Mouse (Mus musculus): ENCODE measurements around the gene Dagla.

Gene Dagla

DNA sequence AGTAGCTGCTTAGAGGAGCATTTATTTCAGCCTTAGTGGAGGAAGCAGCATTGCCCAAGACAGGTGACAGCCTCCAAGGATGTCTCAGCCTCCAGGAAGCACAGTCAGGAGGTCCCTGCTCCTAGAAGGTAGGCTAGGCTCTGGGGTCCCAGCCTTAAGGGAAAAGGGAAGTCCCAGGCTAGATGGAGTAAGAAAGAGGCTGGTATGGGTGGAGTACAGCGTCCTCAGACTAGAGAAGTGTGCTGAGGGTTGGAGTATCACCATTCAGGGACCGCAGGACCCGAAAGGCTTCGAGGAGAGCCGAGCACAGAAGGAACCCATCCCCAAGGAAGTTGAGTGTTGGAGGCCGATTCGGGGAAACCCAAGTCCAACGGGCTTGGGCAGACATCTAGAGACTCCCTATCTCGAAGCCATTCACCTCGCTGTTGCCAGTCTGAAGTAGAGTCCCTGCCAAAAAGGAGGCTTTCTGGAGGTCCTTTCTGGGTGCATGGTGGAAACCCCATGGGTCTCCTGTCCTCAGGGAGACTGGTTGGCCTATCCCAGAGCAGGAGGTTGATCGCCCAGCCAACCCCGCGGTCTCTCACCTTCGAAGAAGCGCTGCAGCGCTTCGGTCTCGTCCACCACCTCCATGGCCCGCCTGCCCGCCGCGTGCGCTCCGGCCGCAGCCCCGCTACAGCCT, 64.6 kb downstream of the Dagla start:
- no peak for DNase-seq (ENCODE audit: low spot score in 2 of 2)

DNA sequence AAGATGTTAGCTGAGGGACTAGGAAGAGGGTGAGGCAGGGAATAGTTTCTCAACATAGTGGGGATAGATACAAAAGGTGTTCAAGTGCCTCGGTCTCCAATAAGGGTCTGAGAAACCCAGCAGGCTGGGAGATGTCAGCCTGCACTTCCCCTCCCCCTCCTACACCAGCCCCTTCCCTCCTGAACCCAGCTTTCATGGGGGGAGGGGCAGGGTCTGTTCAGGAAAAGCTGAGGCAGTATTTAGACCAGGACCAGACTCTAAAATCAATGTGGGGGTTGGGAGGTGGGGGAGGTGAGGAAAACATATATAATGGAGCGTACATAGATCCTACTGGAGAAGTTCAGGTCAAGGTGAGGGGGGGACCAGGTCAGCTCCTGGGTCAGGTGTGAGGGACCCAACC, 65.3 kb downstream of the Dagla start:
- DNase-seq (ENCODE audit: low spot score in 2 of 2): no peak

DNA sequence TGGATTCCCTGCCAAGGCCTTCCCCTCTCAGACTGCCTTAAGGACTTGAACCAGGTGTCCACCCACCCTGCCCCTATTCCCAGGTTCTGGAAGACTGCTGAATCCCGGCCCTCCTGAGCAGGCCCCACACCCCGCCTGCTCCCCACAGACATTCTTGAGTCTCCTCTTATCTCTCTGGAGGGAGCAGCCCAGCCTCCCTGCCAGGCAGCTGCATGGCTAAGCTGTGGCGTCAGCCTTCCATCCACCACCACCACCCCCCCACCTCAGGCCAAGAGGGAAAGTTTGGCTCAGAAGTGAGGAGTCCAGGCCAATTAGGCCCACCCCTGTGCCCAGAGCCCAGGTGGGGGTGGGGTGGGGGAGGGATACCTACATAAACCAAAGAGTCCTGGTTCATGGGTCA, 66.2 kb downstream of the Dagla start:
- DNase-seq (ENCODE audit: low spot score in 2 of 2): no peak

DNA sequence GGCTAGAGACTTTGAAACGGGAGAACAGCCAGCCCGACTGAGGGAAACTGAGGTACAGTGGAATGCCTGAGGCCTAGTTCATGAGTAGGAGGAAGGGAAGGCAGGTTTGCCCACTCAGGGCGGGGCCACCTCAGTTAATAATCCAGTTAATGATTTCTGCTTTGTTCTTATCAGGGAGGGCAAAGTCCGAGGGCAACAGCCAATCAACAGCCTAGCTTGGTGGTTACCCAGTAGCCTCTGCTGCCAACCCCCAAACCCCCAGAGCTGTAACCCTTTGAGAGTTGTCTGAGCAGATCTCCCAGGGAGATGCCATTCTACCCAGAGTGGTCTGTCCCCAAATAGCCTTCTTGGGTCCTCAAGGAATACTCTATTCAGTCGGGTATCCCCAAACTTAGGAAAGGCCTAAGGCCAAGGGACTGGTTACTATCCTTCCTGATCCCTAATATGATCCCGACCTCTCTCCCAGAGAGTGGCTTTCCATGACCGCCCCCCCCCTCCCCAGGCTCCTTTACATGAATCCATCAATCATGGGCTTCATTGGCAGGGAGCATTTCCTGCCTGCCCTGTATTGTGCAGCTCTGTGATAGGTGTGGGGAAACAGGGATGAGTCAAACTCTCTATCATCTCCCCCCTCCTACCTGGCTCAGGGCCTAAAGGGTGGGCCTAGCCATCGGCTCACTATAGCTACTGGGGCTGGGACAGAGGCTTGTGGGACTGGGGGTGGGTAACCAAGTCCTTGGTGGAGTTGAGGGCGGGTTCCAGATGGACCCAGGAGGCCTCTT, 68.7 kb downstream of the Dagla start:
- no peak for DNase-seq (ENCODE audit: low spot score in 2 of 2)

DNA sequence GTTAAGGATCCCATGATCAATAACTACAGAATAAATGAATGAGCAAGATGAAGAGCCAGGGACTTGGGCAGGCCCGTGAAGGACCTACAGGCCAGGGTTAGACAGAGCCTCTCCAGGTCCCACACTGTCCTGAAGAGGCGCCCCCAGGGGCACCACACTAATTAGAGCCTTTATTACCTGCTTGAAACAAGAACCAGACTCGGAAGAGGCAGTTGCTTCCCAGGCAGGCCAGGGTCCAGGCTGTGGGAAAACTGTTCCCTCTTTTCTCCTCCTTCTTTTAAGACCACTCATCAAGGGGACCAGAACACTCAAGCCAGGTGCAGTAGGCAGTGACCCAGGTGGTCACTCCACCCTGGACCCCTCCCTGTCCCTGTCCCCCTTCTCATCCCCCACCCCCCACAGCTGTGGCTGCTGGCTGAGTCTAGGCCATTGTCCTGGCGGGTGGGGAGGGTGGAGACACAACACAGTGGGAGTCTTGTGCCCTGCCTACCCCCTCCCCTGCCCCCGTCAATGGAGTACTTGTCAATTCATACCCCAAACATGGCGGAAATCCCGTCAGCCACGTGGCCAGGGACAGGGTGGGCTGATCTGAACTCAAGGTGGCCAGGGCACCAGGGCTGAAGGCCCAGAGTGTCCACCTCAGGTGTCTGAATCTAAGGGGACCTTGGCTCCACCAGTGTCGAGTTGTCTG, 72.2 kb downstream of the Dagla start:
- DNase-seq (ENCODE audit: low spot score in 2 of 2): no peak

DNA sequence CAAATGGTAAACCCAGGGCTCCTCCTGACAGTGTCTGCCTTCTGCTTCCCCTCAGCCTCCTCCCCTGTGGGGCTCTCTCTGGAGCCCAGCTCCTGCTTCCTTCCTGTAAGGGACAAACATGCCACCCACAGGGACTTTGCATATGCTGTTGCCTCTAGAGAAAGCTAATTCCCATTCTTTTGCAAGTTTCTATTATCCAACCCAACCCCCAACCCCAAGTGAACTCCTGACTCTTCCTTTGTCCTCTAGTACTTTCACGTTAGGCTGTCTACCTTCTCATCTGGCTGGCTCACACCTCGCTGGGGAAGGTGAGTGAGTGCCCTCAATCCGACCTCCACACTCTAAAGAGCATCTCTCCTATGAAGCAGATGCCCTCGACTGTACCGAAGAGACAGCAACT, 72.8 kb downstream of the Dagla start:
- no peak for DNase-seq (ENCODE audit: low spot score in 2 of 2)

DNA sequence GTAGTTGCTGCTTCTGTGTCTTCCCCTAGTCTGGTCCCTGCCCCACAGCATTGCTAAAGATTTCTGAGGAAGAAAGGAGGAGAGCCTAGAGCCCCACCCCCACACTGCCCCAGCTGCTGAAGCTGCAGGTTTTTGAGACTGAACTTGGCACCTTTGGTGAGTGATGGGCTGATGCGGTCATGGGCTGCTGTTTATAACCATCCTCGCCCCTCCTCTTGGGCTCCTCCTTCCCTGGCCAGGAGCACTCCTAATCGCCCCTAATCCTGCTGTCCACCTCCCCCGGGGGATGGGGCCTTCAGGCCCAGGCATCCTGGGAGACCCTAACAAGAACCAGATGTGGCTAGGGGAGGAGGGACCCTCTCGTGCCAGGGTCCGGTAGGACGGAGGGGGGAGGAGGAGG, 73.7 kb downstream of the Dagla start:
- no peak for DNase-seq (ENCODE audit: low spot score in 2 of 2)

DNA sequence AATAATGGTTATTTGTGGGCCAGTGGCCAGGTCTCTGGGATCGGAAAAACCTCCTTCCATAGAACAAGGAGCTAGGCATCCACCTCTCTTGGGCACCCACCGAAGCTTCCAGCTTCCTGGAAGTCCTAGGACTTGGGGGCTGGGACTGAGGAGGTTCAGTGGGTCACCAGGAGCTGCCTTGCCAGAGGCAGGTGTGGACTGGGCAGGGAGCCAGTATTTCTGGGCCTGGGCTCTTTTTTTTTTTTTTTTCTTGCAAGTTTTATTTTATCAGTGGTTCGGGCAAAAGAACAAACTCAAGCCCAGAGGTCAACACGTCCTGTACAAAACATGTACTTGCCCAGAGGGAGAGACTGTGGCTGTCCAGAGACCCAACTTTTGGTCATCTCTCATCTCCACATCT, 78.9 kb downstream of the Dagla start:
- DNase-seq (ENCODE audit: low spot score in 2 of 2): no peak

DNA sequence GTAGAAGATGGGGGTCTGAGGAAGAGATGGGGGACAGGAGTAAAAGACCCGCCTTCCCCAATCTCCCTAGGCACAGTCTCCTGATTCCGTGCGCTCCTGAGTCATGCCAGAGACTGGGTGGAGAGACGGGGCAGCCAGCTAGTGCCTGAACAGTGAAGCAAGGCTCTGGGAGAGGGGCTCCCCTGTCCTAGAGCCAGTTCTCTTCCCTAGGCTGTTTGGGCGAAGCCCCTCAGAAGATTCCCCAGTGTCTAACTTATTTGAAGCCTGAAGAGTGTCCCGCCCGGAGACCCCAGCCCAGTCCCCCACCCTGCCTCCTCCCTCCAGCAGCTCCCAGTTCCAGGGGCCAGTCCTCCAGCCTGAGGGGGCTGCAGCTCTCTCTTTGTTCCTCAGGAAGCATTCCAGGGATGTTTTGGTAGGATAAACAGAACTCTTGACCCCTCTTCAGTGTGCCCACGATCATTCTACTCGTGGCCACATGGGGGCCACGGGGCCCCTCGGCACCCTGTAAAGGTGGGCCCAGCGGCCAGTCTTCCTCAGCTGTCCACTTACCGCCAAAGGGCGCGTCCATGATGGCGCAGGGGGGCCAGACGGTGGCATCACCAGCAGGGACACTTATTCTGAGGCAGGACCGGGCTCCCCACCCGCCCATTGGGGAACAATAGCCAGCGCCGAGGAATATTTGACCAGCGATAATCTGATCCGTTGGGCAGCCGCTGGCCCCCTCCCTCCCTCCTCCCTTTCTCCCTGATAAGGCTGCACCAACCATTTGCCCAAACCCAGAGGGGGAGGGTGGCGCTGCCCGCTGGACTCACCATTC, 79.8 kb downstream of the Dagla start:
- DNase-seq (ENCODE audit: low spot score in 2 of 2): no peak

DNA sequence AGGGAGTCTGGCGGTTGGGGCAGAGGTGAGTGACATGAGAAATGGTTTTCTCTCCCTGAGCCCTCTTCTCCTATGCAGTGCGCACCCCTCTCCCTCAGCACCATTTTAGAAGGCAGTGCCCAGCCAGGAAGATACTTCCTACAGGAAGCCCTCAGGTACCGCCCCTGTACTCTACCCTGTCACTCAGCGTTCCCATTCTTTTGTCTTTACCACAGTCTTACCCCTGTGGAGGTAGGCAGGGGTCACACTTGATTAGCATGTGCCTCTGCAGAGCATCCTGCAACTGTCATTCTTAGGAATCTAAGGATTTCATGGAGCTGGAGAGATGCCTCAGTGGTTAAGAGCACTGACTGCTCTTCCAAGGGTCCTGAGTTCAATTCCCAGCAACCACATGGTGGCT, 81.1 kb downstream of the Dagla start:
- no peak for DNase-seq (ENCODE audit: low spot score in 2 of 2)

DNA sequence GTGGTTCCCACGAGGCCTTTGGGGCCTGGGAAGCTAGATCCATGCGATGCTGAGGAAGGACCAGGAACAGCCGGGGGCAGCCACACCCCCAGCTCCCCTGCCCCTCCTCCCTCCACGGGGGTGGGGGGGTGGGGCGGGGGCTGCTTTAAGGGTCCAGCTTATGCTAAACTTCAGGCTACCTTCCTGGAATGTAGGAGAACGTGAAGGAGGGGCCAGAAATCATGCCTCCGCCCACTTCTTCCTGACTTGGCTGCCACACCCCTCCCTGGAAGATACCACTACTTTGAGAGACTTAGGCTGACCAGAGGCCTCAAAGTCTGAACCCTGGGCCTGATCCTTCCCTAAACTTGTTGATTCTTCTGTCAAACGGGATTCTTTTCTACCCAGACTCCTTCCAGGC, 82.0 kb downstream of the Dagla start:
- DNase-seq (ENCODE audit: low spot score in 2 of 2): no peak

DNA sequence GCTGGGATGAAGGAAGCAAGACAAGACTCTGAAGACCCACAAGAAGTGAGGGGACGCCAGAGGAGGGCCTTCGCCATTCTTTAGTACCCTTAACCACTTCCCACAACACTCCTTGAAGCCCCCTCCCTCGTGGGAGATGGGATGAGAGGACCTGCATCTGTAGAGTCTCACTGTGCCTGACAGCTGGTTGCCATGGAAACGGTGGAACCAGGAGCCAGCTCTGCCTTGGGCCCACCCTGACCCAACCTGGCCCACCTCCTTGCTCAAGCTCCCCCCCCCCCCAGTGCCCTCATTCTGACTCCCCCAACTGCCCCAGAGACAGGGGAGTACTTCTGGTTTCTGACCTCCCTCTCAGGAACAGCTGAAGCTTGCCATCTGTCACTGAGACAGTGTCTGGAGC, 83.1 kb downstream of the Dagla start:
- no peak for DNase-seq (ENCODE audit: low spot score in 2 of 2)

DNA sequence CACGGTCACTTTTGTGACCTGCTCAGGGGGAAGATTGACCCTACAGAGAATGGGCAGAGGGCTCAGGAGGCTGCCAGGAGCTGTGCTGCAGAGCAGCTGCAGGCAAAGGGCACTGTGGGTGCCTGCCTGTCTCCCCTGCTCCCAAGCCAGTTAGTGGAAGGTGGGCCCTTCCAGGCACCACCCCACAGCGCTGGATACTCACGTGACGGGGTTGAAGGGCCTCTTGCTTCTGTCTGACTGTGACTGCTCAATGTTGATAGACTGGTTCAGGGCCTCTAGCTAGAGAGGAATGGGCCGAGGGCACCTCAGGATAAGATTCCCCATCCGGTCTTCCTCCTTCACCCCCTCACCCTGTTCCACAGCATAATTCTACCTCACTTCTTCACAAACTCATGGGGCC, 85.1 kb downstream of the Dagla start:
- no peak for DNase-seq (ENCODE audit: low spot score in 2 of 2)

DNA sequence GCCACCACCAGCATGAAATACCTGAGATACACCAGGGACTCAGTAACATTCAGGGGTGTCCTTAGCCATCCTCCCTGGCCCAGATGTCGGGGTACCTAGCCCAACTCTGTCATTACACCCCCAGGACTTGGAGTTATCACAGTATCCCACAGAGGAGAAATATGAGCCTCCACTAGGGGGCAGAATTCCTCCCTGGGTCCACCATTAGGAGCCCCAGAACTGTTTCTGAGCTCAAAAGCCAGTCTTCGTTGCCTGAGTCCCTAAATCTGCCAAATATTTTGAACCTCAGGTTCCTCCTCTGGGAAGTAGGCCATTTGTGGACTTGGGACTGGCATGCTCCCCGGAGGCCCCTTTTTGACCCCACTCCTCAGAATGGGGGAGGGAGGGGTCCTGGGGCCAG, 85.6 kb downstream of the Dagla start:
- DNase-seq (ENCODE audit: low spot score in 2 of 2): peak; percentile 59 to 62

DNA sequence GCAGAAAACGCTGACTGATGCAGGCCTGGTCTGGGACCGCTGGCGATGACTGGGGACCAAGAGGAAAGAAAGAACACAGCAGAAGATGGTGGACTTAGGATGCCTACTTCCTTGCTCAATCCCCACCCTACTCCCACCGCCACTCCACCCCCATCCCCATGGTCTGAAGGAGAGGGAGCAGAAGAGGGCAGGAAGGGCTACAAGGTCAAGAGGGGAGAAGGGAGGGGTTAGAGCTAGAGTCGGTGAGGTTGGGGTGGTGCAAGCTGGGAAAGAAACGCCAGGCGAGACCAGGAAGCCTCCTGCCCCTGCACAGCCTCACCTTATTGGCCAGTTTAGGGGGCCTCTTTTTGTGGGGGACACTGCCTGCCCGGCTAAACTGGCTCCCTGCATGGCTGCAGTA, 88.6 kb downstream of the Dagla start:
- DNase-seq (ENCODE audit: low spot score in 2 of 2): no peak

DNA sequence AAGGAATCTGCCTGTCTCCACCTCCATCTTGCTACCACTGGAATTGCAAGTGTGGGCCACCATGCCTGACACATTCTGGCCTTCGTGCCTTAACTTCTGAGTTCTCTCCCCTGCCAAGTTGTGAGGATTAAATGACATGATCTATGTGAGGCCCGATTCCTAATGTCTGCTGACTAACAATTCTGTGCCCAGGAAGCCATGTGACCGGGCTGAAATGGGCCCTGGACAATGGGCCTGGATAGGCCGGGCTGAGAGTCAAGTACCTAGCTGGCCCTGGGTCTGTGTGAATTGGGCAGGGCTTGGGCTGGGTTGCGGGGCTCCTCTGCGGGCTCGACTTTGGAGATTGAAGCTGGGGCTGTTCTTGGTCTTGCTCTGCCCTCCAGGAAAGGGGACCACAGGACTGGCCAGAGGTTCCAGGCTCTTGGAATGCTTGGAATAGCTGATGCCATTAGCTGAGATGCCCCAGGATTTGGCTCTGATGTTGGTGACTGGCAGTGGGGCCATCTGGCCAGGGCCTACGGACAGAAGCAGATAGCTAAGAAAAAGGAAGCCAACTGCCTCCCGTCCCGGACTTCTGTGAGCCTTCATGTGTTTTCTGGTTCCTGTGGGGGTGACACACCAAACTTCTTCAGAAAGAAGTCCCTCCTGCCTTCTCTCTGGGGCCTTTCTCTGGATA, 90.7 kb downstream of the Dagla start:
- DNase-seq (ENCODE audit: low spot score in 2 of 2): no peak

DNA sequence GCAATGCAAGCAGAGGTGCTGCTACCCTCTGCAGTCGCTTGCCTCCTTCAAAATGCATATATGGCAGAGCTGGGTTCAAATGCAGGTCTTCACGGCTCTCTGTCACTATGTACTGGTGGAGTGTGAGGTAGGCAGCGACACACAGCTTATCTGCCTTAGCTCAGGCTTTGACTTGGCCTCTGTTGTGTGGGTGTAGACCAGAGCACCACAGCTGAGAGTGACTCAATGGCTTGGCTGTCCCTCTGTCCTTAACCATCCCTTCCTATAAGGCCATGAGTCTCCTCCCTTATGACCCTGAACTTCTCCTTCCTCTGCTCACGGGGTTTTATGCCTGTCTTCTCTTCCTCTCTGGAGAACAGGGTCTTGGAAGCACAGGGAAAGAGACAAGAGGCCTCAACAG, 93.8 kb downstream of the Dagla start:
- no peak for DNase-seq (ENCODE audit: low spot score in 2 of 2)

DNA sequence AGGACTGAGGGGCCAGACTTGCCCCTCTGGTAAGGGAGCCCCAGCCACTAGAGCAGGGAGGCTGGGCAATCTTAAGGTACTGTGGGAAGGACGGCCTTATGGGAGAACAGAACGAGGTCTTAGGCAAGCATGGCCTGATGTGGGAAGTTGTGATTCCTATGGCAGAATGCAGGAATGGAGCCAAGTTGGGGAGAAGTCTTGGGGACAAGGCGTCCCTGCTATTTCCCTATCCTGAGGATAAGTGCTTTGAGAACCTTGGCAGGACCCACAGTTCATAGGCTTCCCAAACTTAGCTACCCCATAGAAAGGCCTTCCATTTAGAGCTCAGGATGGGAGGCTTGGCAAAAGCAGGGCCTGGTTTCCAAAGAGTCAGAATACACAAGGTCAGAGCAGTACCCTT, 95.8 kb downstream of the Dagla start:
- no peak for DNase-seq (ENCODE audit: low spot score in 2 of 2)

DNA sequence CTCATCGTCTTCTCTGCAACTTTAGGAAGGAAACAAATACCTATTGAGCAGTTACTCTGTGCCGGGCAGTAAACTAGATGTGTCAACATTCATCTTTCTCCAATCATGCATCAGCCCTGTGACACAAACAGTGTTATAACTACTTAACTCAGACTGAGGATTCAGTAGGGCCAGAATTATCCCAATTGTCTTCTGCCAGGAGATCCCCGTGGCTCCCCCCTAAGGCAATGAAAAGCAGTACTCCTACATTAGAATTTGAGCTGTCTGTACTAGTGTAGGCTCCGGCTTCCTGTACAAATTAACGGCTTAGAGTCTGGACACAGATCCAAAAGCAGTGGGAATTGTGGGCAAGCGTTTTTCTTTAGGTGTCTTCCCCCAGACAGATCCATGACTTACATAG, 99.6 kb downstream of the Dagla start:
- DNase-seq (ENCODE audit: low spot score in 2 of 2): no peak

DNA sequence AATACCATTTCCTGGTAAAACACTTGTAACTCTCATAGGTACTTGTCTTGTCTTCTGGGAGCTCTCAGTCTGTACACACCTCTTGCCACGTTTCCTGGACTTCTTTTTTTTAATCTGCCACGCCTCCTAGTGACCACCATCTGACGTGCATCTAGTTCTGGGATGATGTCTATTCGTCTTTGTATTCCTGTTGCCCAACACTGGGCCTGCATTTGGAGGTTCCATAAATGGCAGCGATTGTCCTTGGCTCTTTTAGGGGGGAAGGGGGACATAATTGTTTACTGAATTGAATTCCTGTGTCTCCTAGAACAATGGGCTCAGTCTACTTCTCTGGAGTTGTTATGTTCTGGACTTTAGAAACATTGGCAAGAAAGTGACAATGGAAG, 100.1 kb downstream of the Dagla start:
- peak; percentile 26 to 40 for DNase-seq (ENCODE audit: low spot score in 2 of 2)

DNA sequence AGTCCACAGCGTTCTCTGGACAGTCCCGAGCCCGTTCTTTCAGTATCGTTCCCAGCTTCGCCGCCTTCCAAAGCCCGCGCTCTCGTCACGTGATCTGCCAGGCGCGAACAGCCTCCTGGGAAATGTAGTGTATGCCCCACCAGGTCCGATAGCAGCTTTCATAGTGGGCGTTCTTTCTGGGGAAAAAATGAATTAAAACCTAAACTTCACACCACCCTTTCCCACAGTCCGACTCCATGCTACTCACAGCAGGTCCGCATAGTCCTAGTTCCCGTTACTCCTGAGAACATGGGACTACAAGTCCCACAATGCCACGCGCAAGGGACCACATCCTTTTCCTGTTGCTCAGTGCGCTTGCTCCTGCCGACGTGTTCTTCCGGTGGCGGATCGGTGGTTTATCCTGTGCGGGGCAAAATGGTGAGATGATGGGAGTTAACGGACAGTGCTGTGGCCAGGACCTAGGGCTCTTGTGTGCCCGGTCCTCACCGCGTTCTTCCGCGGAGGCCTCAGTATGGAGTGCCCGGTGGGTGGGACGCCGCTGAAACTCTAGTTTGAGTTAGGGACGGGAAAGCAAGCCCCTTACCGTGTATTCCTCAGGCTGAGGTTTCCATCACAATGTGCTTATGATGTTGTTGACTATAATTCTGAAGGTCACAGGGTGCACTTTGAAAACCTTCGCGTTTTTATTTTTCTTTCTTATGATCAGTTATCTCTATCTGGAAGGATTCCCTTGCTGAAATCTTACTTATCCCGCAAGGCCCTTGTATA, 100.6 kb downstream of the Dagla start, which contains the start of the genes Tmem258 and Fen1:
Gene Tmem258 (plus strand): TSS at position 167 of the 768 bp plus-strand sequence.
Gene Fen1 (minus strand): TSS at position 322 of the 768 bp plus-strand sequence.
- DNase-seq (ENCODE audit: low spot score in 2 of 2): peak; percentile 94 to 95
